10 mouse cellular contexts compared by ENCODE assay signal in the genomic region with DNA sequence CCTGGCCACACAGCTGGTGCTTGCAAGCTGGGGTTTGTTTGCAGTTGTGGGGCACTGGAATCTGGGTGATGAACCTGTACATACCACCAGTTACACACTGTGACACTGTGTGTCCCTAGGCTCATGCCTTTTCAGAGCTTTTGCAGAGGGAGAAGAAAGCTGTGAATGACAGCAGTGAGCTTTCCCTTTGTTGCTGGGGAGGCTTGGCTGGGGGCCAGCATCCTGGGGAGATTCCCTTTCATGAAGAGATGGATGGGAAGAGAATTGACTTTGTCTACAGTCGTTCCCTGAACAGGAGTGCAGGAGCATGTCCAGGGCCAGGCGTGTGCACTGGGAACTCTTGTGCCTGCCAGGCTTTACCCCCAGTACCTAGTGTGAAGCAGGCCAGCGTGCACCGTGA. TPM values are rescaled to one million over a fixed set of nuclear protein-coding genes. Genes with fewer than 3 reads are reported as not detected.
DNase-seq lines count a peak whose midpoint lies in the region; ATAC-seq and TF ChIP-seq lines count a peak whose summit lies in the region.
"Had no signal": no experiment of that assay in that cellular context is flagged by ENCODE, and none has a peak within 500 bp of the region (broad histone marks: within the 10 kb centered on the region; RNA-seq: fewer than 3 reads in every experiment).

No protein-coding gene starts in this region.

- H3K27ac ChIP-seq in heart, adult 2 months = no peak overlapping the region
- H3K27ac ChIP-seq in stomach, postnatal 0 days (replicated peaks) = no peak overlapping the region
- H3K27ac ChIP-seq: embryonic facial prominence, embryonic 12.5 days; limb, embryonic 10.5 days had no signal

- H3K9me3 ChIP-seq in stomach, postnatal 0 days (ENCODE audit: control insufficient read depth, low read length) = no peaks in the 10 kb centered on the region
- H3K9me3 ChIP-seq: embryonic facial prominence, embryonic 12.5 days; limb, embryonic 10.5 days had no signal

- no peak for TF ChIP-seq CTCF in heart, adult 2 months (IDR thresholded peaks at IDR 0.05)
- no peak for TF ChIP-seq CTCF in stomach, postnatal 0 days (IDR thresholded peaks at IDR 0.05; ENCODE audit: low read depth)

- intact Hi-C loops in heart, postnatal 14 days (cut with DNase I) = no loop called here
- intact Hi-C loops in heart, adult 2 months (cut with DNase I) = no loop called here

- H3K4me3 ChIP-seq in heart, adult 2 months = no peak overlapping the region
- H3K4me3 ChIP-seq in stomach, postnatal 0 days (ENCODE audit: low read depth, low read length) = no peak overlapping the region
- H3K4me3 ChIP-seq: embryonic facial prominence, embryonic 12.5 days; limb, embryonic 10.5 days had no signal

- no peak for TF ChIP-seq POLR2A in heart, adult 2 months (IDR thresholded peaks at IDR 0.05; ENCODE audit: insufficient read depth, low read depth, low read length)

- ATAC-seq in stomach, postnatal 0 days (ENCODE audit: low FRiP score, low TSS enrichment) = no peak

- WGBS in heart, adult 2 months = 43% methylated on average over 4 of the region's 4 CpGs
- 47% methylated on average over 4 of the region's 4 CpGs for WGBS in stomach, postnatal 0 days

- H3K9ac ChIP-seq in heart, adult 2 months (ENCODE audit: low read depth, low read length) = no peak overlapping the region
- no peak overlapping the region for H3K9ac ChIP-seq in stomach, postnatal 0 days (ENCODE audit: low read length)
- H3K9ac ChIP-seq: embryonic facial prominence, embryonic 12.5 days had no signal

- TF ChIP-seq EP300 in heart, adult 2 months (IDR thresholded peaks at IDR 0.05; ENCODE audit: insufficient read depth, low read depth, low read length) = no peak
- no peak for TF ChIP-seq EP300 in stomach, postnatal 0 days (optimal IDR thresholded peaks at IDR 0.05)

- no peak overlapping the region for H3K4me2 ChIP-seq in stomach, postnatal 0 days (replicated peaks; ENCODE audit: low read depth)
- H3K4me2 ChIP-seq: embryonic facial prominence, embryonic 12.5 days had no signal

- no peaks in the 10 kb centered on the region for H3K79me2 ChIP-seq in heart, adult 2 months (replicated peaks; ENCODE audit: control insufficient read depth, insufficient read depth, low read length)

- H3K4me1 ChIP-seq in heart, adult 2 months (ENCODE audit: control insufficient read depth, insufficient read depth, low read length) = peaks cover 5% of the 10 kb centered on the region
- no peaks in the 10 kb centered on the region for H3K4me1 ChIP-seq in stomach, postnatal 0 days (replicated peaks; ENCODE audit: control insufficient read depth, insufficient read depth)
- H3K4me1 ChIP-seq: embryonic facial prominence, embryonic 12.5 days; limb, embryonic 10.5 days had no signal

- DNase-seq in heart, postnatal 14 days = peak; percentile 54 to 64
- no peak for DNase-seq in heart, adult 2 months
- DNase-seq in adrenal gland, postnatal 10 days = peak; percentile 61
- DNase-seq in cerebellum, postnatal 14 days = peak; percentile 69 to 77
- DNase-seq in layer of hippocampus, adult 18-20 months (ENCODE audit: low spot score in 2 of 2) = peak; percentile 52 to 66
- DNase-seq in T-cell, adult 2 months (ENCODE audit: low spot score) = no peak
- no peak for DNase-seq in stomach, postnatal 0 days (ENCODE audit: low spot score)
- no peak for DNase-seq in spleen, postnatal 4 days (ENCODE audit: low spot score in 2 of 2)

- no peaks in the 10 kb centered on the region for H3K27me3 ChIP-seq in heart, adult 2 months (ENCODE audit: control insufficient read depth, insufficient read depth, low read length)
- no peaks in the 10 kb centered on the region for H3K27me3 ChIP-seq in stomach, postnatal 0 days (ENCODE audit: control insufficient read depth, insufficient read depth, low read length)
- H3K27me3 ChIP-seq: embryonic facial prominence, embryonic 12.5 days had no signal

- no peaks in the 10 kb centered on the region for H3K36me3 ChIP-seq in heart, adult 2 months (ENCODE audit: control insufficient read depth, insufficient read depth, low read length)
- H3K36me3 ChIP-seq in stomach, postnatal 0 days (ENCODE audit: control insufficient read depth, insufficient read depth, low read length) = no peaks in the 10 kb centered on the region
- H3K36me3 ChIP-seq: embryonic facial prominence, embryonic 12.5 days; limb, embryonic 10.5 days had no signal

RNA-seq across cellular contexts. Expression of a gene that starts 6.5 kb away (rescaled TPM):
- 10 to 100 TPM; 47.8 to 53.6 TPM for total RNA-seq in heart, postnatal 14 days (2021)
- 10 to 100 TPM; 48.7 to 48.9 TPM for total RNA-seq in heart, adult 2 months (2021)
- 5.8 and 15.8 TPM in 2 replicates for polyA plus RNA-seq in heart, adult 2 months (2012; rRNA removed)
- total RNA-seq in adrenal gland, postnatal 10 days (2021) = 10 to 100 TPM in 1 of 2 experiments, 1 to 10 TPM in 1; 9.5 to 15.9 TPM
- 10 to 100 TPM; 31.8 to 33.1 TPM for total RNA-seq in layer of hippocampus, adult 18-20 months (2021)
- 3.4 and 3.5 TPM in 2 replicates for polyA plus RNA-seq in stomach, postnatal 0 days (2015; fragmentation: Nextera tagmentation; extraction: Ambion mirVana)

Comparison
In these comparisons a context has a peak if more than half of its experiments do, and no peak if none do; other contexts are left out.
1. DNase-seq: peak in heart, postnatal 14 days (2 of 2), adrenal gland, postnatal 10 days (single experiment), cerebellum, postnatal 14 days (2 of 2) and layer of hippocampus, adult 18-20 months (2 of 2); none in heart, adult 2 months (0 of 2), T-cell, adult 2 months (single experiment), stomach, postnatal 0 days (single experiment) and spleen, postnatal 4 days (0 of 2).